Mouse (Mus musculus): ENCODE data around the gene Abcc8. TPM values are rescaled to one million over a fixed set of nuclear protein-coding genes. Genes with fewer than 3 reads are reported as not detected.
A peak's percentile ranks its signal among the peaks of the same experiment; 100 is the strongest.

Gene Abcc8
- polyA plus RNA-seq, 1 experiment from 2014 or later: 32.3 TPM

- ATAC-seq (replicated peaks; ENCODE audit: extremely low read depth, insufficient read depth, low FRiP score): no peak
- Histone ChIP-seq H3K4me1 (ENCODE audit: control insufficient read depth, insufficient read depth, low read length) (peaks cover 9% of the 10 kb centered on the region), H3K9ac (ENCODE audit: low read length) (no peak overlapping the region), H3K27me3 (ENCODE audit: control insufficient read depth, insufficient read depth, low read length) (no peaks in the 10 kb centered on the region), H3K27ac (ENCODE audit: low read length) (peak overlapping the region; percentile 87), H3K9me3 (replicated peaks; ENCODE audit: control insufficient read depth, low read length) (no peaks in the 10 kb centered on the region), H3K4me3 (ENCODE audit: low read length) (no peak overlapping the region), H3K36me3 (ENCODE audit: control insufficient read depth, insufficient read depth) (no peaks in the 10 kb centered on the region), H3K4me2 (ENCODE audit: low read depth, low read length) (peak overlapping the region; percentile 39; the same call in 1 of the 2 replicates)
- 61% methylated on average over 5 of the region's 5 CpGs for WGBS
Observed at GRCm38 (mm10) chr7:46162731-46163130, 17.1 kb downstream of the Abcc8 start.

GRCm38 (mm10) chr7:46162132-46162727 lies 17.6 kb downstream of the Abcc8 start:
- peak; percentile 84 for ATAC-seq (replicated peaks; ENCODE audit: extremely low read depth, insufficient read depth, low FRiP score)
- WGBS: 41% methylated on average over 11 of the region's 11 CpGs
- no peaks in the 10 kb centered on the region for H3K36me3 ChIP-seq (ENCODE audit: control insufficient read depth, insufficient read depth)
- no peaks in the 10 kb centered on the region for H3K9me3 ChIP-seq (replicated peaks; ENCODE audit: control insufficient read depth, low read length)
- H3K4me2 ChIP-seq (ENCODE audit: low read depth, low read length): peak overlapping the region; percentile 39
- H3K27ac ChIP-seq (ENCODE audit: low read length): peak overlapping the region; percentile 87
- no peak overlapping the region for H3K4me3 ChIP-seq (ENCODE audit: low read length)
- H3K4me1 ChIP-seq (ENCODE audit: control insufficient read depth, insufficient read depth, low read length): peaks cover 9% of the 10 kb centered on the region
- H3K27me3 ChIP-seq (ENCODE audit: control insufficient read depth, insufficient read depth, low read length): no peaks in the 10 kb centered on the region
- H3K9ac ChIP-seq (ENCODE audit: low read length): no peak overlapping the region

GRCm38 (mm10) chr7:46161615-46162014 lies 18.2 kb downstream of the Abcc8 start:
- no peak overlapping the region for H3K4me3 ChIP-seq (ENCODE audit: low read length)
- H3K9me3 ChIP-seq (replicated peaks; ENCODE audit: control insufficient read depth, low read length): no peaks in the 10 kb centered on the region
- H3K27me3 ChIP-seq (ENCODE audit: control insufficient read depth, insufficient read depth, low read length): no peaks in the 10 kb centered on the region
- no peak overlapping the region for H3K9ac ChIP-seq (ENCODE audit: low read length)
- H3K4me2 ChIP-seq (ENCODE audit: low read depth, low read length): peak overlapping the region; percentile 39
- H3K4me1 ChIP-seq (ENCODE audit: control insufficient read depth, insufficient read depth, low read length): peaks cover 9% of the 10 kb centered on the region
- WGBS: 32% methylated on average over 3 of the region's 3 CpGs
- peak; percentile 82 for ATAC-seq (replicated peaks; ENCODE audit: extremely low read depth, insufficient read depth, low FRiP score)
- no peaks in the 10 kb centered on the region for H3K36me3 ChIP-seq (ENCODE audit: control insufficient read depth, insufficient read depth)
- H3K27ac ChIP-seq (ENCODE audit: low read length): peak overlapping the region; percentile 87

- peaks cover 7% of the 10 kb centered on the region for H3K4me1 ChIP-seq (ENCODE audit: control insufficient read depth, insufficient read depth, low read length)
- H3K9me3 ChIP-seq (replicated peaks; ENCODE audit: control insufficient read depth, low read length): no peaks in the 10 kb centered on the region
- H3K9ac ChIP-seq (ENCODE audit: low read length): no peak overlapping the region
- H3K36me3 ChIP-seq (ENCODE audit: control insufficient read depth, insufficient read depth): peaks cover 2% of the 10 kb centered on the region; the same call in 1 of the 2 replicates
- no peak overlapping the region for H3K4me2 ChIP-seq (ENCODE audit: low read depth, low read length)
- no peak for ATAC-seq (replicated peaks; ENCODE audit: extremely low read depth, insufficient read depth, low FRiP score)
- WGBS: 66% methylated on average over 7 of the region's 7 CpGs
- no peak overlapping the region for H3K4me3 ChIP-seq (ENCODE audit: low read length)
- no peaks in the 10 kb centered on the region for H3K27me3 ChIP-seq (ENCODE audit: control insufficient read depth, insufficient read depth, low read length)
- H3K27ac ChIP-seq (ENCODE audit: low read length): no peak overlapping the region
Observed at GRCm38 (mm10) chr7:46157746-46158145, 22.1 kb downstream of the Abcc8 start.

- H3K36me3 ChIP-seq (ENCODE audit: control insufficient read depth, insufficient read depth): peaks cover 2% of the 10 kb centered on the region; the same call in 1 of the 2 replicates
- no peaks in the 10 kb centered on the region for H3K4me1 ChIP-seq (ENCODE audit: control insufficient read depth, insufficient read depth, low read length)
- no peaks in the 10 kb centered on the region for H3K27me3 ChIP-seq (ENCODE audit: control insufficient read depth, insufficient read depth, low read length)
- H3K9me3 ChIP-seq (replicated peaks; ENCODE audit: control insufficient read depth, low read length): no peaks in the 10 kb centered on the region
- 78% methylated on average over 18 of the region's 18 CpGs for WGBS
- no peak overlapping the region for H3K4me3 ChIP-seq (ENCODE audit: low read length)
- H3K9ac ChIP-seq (ENCODE audit: low read length): no peak overlapping the region
- H3K27ac ChIP-seq (ENCODE audit: low read length): no peak overlapping the region
- H3K4me2 ChIP-seq (ENCODE audit: low read depth, low read length): no peak overlapping the region
- ATAC-seq (replicated peaks; ENCODE audit: extremely low read depth, insufficient read depth, low FRiP score): no peak
Observed at GRCm38 (mm10) chr7:46154498-46155488, 25.0 kb downstream of the Abcc8 start.

GRCm38 (mm10) chr7:46152819-46153351 lies 26.9 kb downstream of the Abcc8 start:
- H3K9me3 ChIP-seq (replicated peaks; ENCODE audit: control insufficient read depth, low read length): no peaks in the 10 kb centered on the region
- WGBS: 73% methylated on average over 9 of the region's 9 CpGs
- no peaks in the 10 kb centered on the region for H3K4me1 ChIP-seq (ENCODE audit: control insufficient read depth, insufficient read depth, low read length)

GRCm38 (mm10) chr7:46147417-46147816 lies 32.4 kb downstream of the Abcc8 start:
- no peaks in the 10 kb centered on the region for H3K36me3 ChIP-seq (ENCODE audit: control insufficient read depth, insufficient read depth)
- ATAC-seq (replicated peaks; ENCODE audit: extremely low read depth, insufficient read depth, low FRiP score): no peak
- no peak overlapping the region for H3K4me2 ChIP-seq (ENCODE audit: low read depth, low read length)
- no peaks in the 10 kb centered on the region for H3K27me3 ChIP-seq (ENCODE audit: control insufficient read depth, insufficient read depth, low read length)
- H3K9ac ChIP-seq (ENCODE audit: low read length): no peak overlapping the region
- H3K9me3 ChIP-seq (replicated peaks; ENCODE audit: control insufficient read depth, low read length): no peaks in the 10 kb centered on the region
- H3K27ac ChIP-seq (ENCODE audit: low read length): no peak overlapping the region
- H3K4me1 ChIP-seq (ENCODE audit: control insufficient read depth, insufficient read depth, low read length): no peaks in the 10 kb centered on the region
- 68% methylated on average over 7 of the region's 7 CpGs for WGBS
- H3K4me3 ChIP-seq (ENCODE audit: low read length): no peak overlapping the region

More at GRCm38 (mm10) chr7:46152819-46153351, 26.9 kb downstream of the Abcc8 start:
- Histone ChIP-seq H3K4me2 (ENCODE audit: low read depth, low read length) (no peak overlapping the region), H3K4me3 (ENCODE audit: low read length) (no peak overlapping the region), H3K9ac (ENCODE audit: low read length) (no peak overlapping the region), H3K27me3 (ENCODE audit: control insufficient read depth, insufficient read depth, low read length) (no peaks in the 10 kb centered on the region), H3K27ac (ENCODE audit: low read length) (no peak overlapping the region), H3K36me3 (ENCODE audit: control insufficient read depth, insufficient read depth) (peaks cover 2% of the 10 kb centered on the region; the same call in 1 of the 2 replicates)
- ATAC-seq (replicated peaks; ENCODE audit: extremely low read depth, insufficient read depth, low FRiP score): no peak

- H3K4me1 ChIP-seq (ENCODE audit: control insufficient read depth, insufficient read depth, low read length): no peaks in the 10 kb centered on the region
- no peaks in the 10 kb centered on the region for H3K36me3 ChIP-seq (ENCODE audit: control insufficient read depth, insufficient read depth)
- H3K27ac ChIP-seq (ENCODE audit: low read length): no peak overlapping the region
- H3K27me3 ChIP-seq (ENCODE audit: control insufficient read depth, insufficient read depth, low read length): no peaks in the 10 kb centered on the region
- no peak for ATAC-seq (replicated peaks; ENCODE audit: extremely low read depth, insufficient read depth, low FRiP score)
- H3K4me3 ChIP-seq (ENCODE audit: low read length): no peak overlapping the region
- no peaks in the 10 kb centered on the region for H3K9me3 ChIP-seq (replicated peaks; ENCODE audit: control insufficient read depth, low read length)
- H3K4me2 ChIP-seq (ENCODE audit: low read depth, low read length): no peak overlapping the region
- H3K9ac ChIP-seq (ENCODE audit: low read length): no peak overlapping the region
- 84% methylated on average over 7 of the region's 7 CpGs for WGBS
Observed at GRCm38 (mm10) chr7:46146675-46147308, 33.0 kb downstream of the Abcc8 start.

Measured in heart, embryonic 16.5 days (tissue).